Mouse (Mus musculus) embryonic facial prominence, embryonic 10.5 days (tissue): Measurements from ENCODE around the gene Trim43b. TPM values are rescaled to one million over a fixed set of nuclear protein-coding genes. Genes with fewer than 3 reads are reported as not detected.
"Not testable (repeated sequence)": the region's sequence is repeated elsewhere in the genome, so short reads cannot be mapped to it uniquely, and the experiment has no call there.

ENCODE experiments used
- DNase-seq: peaks from one replicate; pipeline ENCODE4 v3.0.0-alpha.2; 2017; ENCODE audit warnings: low spot score
- H3K27ac ChIP-seq: fragments of 300-500 bp; sonication (generic); replicated peaks from 2 replicates; pipeline ENCODE4 v1.5.1; 2016; ENCODE audit warnings: mild to moderate bottlenecking
- H3K27me3 ChIP-seq: fragments of 300-500 bp; sonication (generic); replicated peaks from 2 replicates; pipeline ENCODE4 v1.6.1; 2016; ENCODE audit warnings: low read depth, mild to moderate bottlenecking; ENCODE audit not compliant: poor library complexity, severe bottlenecking
- H3K36me3 ChIP-seq: fragments of 300-500 bp; sonication (generic); replicated peaks from 2 replicates; pipeline ENCODE4 v1.6.1; 2016; ENCODE audit warnings: mild to moderate bottlenecking, moderate library complexity
- H3K4me1 ChIP-seq: fragments of 300-500 bp; sonication (generic); 2 replicates; pipeline ENCODE4 v1.6.1; 2016
- H3K4me3 ChIP-seq: fragments of 300-500 bp; sonication (generic); 2 replicates; pipeline ENCODE4 v1.5.1; 2016; ENCODE audit warnings: mild to moderate bottlenecking, moderate library complexity
- H3K9me3 ChIP-seq: fragments of 300-500 bp; sonication (generic); 2 replicates; pipeline ENCODE4 v1.6.1; 2016; ENCODE audit warnings: mild to moderate bottlenecking
- WGBS: fragments of 180-500 bp; shearing (Covaris S2); methylation state at CpG from one replicate; pipeline ENCODE4 v1.1.7; 2016; 5-methylcytosine and 5-hydroxymethylcytosine counted together
- polyA plus RNA-seq: library from polyadenylated mRNA; unstranded; fragments of >200 nt; fragmentation: Nextera tagmentation; extraction: Ambion mirVana; gene quantifications from 2 replicates; pipeline ENCODE4 v1.2.1, GENCODE M21; 2016

The Trim43b gene
- polyA plus RNA-seq = not detected in 2 replicates

DNA sequence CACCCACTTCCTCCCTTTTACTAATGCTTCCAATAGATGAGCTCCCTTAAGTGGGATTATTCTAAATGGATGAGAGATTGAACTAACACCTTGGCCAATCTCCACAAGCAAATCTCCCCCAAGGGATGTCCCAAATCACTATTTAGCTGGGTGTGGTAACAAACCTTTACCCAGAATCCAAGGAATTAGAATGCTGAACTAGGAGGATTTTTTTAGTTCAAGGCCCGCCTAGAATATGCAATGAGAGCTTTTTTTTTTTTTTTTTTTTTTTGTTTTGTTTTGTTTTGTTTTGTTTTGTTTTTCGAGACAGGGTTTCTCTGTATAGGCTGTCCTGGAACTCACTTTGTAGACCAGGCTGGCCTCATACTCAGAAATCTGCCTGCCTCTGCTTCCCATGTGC lies at the start of gene Trim43b:
Gene Trim43b (minus strand): TSS at position 101 of the 400 bp plus-strand sequence.
- not testable (repeated sequence) for H3K27me3 ChIP-seq, H3K4me3 ChIP-seq, H3K27ac ChIP-seq, DNase-seq, H3K36me3 ChIP-seq, H3K4me1 ChIP-seq, H3K9me3 ChIP-seq
- WGBS = 81% methylated on average over 2 of the region's 2 CpGs

DNA sequence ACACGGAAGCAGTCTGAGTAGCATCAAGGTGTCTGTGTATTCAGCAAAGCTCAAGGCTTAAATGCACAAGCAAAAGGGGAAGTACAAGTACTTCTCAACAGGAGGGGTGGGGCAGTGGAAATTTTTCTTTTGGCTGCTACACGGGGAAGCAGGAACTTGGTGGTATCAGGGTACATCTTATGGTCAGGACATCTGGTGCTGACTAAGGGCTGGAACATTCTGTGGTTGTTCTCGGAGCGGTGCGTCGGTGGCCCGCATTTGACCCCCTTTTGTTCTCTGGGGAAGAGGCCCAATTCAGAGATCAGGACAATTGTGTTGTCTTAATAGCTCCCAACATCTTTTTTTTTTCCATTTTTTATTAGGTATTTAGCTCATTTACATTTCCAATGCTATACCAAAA lies 11.9 kb upstream of the Trim43b start:
- 89% methylated on average over 7 of the region's 7 CpGs for WGBS
- not testable (repeated sequence) for H3K27ac ChIP-seq, H3K9me3 ChIP-seq, H3K27me3 ChIP-seq, H3K4me3 ChIP-seq, DNase-seq, H3K36me3 ChIP-seq, H3K4me1 ChIP-seq

DNA sequence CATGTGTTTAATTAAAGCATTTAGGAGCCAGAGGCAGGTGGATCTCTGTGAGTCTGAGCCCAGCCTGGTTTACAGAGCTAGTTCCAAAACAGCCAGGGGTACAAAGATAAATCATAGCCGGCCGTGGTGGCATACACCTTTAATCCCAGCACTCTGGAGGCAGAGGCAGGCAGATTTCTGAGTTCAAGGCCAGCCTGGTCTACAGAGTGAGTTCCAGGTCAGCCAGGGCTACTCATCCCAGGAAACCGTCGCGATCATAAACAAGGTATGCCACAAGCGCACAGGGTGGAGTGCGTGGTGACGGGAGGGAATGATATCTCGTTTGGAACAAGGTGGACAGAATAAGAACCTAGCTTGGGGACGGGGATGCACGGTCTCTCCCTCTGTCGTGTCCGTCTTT lies 5.9 kb downstream of the Trim43b start:
- not testable (repeated sequence) for H3K27ac ChIP-seq, DNase-seq, H3K36me3 ChIP-seq, H3K9me3 ChIP-seq, H3K4me3 ChIP-seq, H3K27me3 ChIP-seq, H3K4me1 ChIP-seq
- 93% methylated on average over 13 of the region's 13 CpGs for WGBS

DNA sequence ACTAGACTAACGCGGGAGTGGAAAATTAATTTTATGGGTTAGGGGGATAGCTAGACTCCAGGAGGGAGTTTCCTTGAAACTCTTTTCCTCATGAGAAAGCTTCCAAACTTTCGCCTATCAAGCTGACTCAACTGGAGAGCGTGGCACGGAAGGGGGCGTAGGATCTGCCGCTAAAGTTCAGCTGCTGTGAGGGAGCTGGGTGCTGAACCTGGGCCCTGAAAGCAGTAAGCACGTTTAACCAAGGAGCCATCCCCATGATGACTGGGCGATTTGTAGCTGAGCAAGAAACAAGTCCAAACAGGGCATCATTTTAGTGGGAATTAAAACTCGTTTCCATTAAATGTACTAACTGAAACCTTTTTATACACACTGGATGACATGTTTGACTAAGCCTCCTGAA lies 13.0 kb downstream of the Trim43b start:
- not testable (repeated sequence) for H3K27me3 ChIP-seq, H3K9me3 ChIP-seq, H3K36me3 ChIP-seq, H3K27ac ChIP-seq, H3K4me3 ChIP-seq, DNase-seq, H3K4me1 ChIP-seq
- WGBS = 83% methylated on average over 10 of the region's 10 CpGs

DNA sequence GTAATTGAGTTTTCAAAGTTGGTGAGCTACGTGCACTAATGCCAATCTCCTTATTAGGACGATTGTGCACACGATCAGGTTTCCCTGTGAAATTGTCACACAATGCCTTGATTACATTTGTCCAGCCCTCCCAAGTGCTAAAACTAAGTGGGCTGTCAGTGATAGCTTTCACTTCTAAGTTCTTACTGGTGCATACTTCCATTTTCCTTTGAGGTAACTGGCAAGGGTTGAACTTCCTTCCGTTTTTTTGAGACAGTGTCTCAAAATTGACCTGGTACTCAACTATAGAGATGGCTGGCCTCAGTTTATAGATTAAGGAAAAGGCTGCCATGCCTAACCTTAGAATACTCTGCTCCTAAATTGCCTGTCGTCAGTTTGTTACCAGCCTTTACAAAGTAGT lies 16.1 kb downstream of the Trim43b start:
- WGBS = 94% methylated on average over 2 of the region's 5 CpGs
- not testable (repeated sequence) for DNase-seq, H3K4me1 ChIP-seq, H3K27me3 ChIP-seq, H3K4me3 ChIP-seq, H3K36me3 ChIP-seq, H3K9me3 ChIP-seq, H3K27ac ChIP-seq

DNA sequence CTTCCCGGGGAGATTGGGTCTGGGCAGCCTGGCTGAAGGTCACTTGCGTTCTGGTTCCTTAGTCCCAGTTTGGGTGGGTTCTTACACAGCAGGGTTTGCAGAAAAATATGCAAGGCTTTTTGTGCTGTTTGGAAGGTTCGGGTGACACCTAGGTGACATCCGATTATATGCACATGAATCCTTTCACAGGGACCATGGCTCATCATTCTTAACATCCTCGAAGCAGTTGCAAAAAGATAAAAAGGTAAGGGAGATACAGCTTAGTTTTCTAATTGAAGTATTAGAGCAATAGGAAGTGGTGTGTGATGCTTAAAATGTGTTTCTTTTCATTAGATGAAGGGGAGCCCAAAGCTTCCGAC lies 25.5 kb downstream of the Trim43b start:
- WGBS = 96% methylated on average over 3 of the region's 6 CpGs
- not testable (repeated sequence) for H3K27me3 ChIP-seq, DNase-seq, H3K27ac ChIP-seq, H3K4me3 ChIP-seq, H3K4me1 ChIP-seq, H3K36me3 ChIP-seq, H3K9me3 ChIP-seq

DNA sequence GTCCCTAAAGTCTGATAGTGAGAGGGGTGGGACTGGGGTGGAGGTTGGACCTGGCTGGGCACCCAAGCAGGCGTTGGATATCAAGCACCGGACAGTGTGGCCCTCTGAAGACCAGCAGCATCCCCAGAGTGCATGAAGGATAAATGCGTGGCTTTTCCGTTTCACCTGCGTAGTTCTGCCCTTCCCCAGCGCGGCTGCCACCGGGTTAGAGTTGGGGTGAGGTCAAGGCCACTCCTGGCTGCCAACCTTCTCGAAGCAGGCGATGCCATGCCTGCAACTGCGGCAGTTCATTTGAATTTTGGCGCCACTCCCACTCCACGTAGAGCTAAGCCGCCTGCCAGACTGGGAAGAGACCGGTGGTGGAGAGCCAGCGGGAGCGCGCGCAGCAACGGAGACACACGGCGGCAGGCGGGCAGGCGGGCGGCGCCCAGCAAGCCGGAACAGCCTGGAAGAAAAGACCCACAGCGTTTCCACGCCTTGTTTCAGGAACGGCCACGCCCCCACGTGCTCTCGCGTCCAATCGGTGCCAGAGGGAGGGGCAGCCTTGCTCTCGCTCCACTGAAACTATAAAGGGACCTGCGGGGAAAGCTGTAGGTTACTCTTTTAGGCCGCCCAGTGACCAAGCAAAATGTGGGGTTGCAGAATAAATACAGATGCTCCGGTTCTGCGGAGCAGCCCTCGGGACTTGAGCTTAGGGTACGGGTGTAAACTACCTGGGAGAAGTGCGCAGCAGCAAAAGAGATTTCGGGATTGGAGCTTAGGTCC lies 26.1 kb downstream of the Trim43b start:
- not testable (repeated sequence) for H3K27ac ChIP-seq, H3K27me3 ChIP-seq, H3K9me3 ChIP-seq, H3K4me1 ChIP-seq, H3K36me3 ChIP-seq
- 62% methylated on average over 44 of the region's 44 CpGs for WGBS
- peak overlapping the region; percentile 37; the same call in 1 of the 2 replicates for H3K4me3 ChIP-seq
- DNase-seq = peak; percentile 55

Other genes with a start within 250 kb of the Trim43b start
- not detected in 2 replicates for gene Bcl2a1a, start 135.9 kb downstream of the Trim43b start, polyA plus RNA-seq
- 0.19 and 0.34 TPM in 2 replicates for gene Bcl2a1b, start 106.4 kb upstream of the Trim43b start, polyA plus RNA-seq
- not detected in 2 replicates for gene Gm29094, start 106.5 kb upstream of the Trim43b start, polyA plus RNA-seq
- gene Mthfs, start 117.8 kb upstream of the Trim43b start, polyA plus RNA-seq = 16.4 and 19.4 TPM in 2 replicates